Mouse (Mus musculus) mouse embryonic stem cell (cell line): Measurements from ENCODE around the gene Aim2.
"Not testable (repeated sequence)": the region's sequence is repeated elsewhere in the genome, so short reads cannot be mapped to it uniquely, and the experiment has no call there.

Experiments
- in situ Hi-C, 2 experiments: fragments of 300-500 bp; cut with MboI; formaldehyde crosslinking; loops; 1 replicate in 1 of 2; 3 replicates in 1 of 2; pipeline ENCODE4 v1.14.3; 2019 to 2020; ENCODE audit warnings: low sequenced_read_pairs in 2 of 2, low pct_unique_long_range_greater_than_20kb in 1 of 2, mixed read lengths in 1 of 2; ENCODE audit not compliant: unreplicated experiment in 1 of 2

The Aim2 gene

DNA sequence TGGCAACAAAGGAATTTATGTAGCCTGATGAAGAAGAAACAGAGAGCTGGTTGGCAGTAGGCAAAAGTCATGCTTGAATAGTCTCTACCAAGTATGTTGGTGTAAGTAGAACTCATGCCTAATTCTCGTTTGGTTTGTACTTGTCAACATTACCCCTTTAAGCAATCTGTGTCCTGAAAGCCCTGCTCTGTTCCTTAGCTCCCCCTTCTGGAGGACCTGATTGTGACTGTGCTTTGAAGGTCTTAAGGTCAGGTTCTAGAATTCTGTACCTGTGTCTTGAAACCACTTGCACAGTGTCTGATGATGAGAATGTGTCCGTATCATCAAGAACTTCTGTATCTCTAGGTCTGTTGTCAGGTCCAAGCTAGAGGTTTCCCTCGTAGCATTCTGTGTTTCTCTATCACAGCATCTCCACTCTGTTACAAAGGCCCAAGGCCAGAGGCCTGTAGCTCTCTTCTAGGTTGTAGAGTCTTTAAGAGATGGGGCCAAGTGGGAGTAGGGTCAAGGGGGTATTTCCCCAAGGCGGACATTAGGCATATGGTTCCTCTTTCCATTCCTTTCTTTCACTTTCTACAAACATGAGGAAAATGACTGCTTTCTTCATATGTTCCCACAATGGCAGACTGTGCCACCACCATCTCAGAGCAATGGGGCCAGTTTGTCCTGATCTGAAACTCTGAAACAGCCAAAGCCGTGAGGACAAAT, 79.5 kb downstream of the Aim2 start:
- in situ Hi-C loops = no loop called here

DNA sequence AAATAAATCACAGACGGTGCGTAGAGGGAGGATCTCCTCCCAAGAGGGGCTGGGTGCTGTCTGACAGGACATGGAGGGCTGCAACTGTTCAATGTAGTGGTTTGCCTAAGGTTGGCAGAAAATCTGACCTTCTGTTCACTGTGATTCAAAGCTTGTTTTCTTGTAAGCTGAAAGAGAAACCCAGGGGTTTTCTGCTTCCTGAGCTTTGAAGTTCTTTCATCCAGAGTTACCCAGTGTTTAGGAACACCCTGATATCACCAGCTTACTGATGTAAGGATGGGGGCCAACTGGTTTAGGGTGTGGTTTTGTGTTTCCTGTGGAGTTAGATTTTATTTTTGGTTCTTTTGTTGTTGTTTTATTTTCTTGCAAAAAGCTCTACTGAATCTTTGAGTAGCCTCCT, 81.7 kb downstream of the Aim2 start:
- in situ Hi-C loops = no loop called here

DNA sequence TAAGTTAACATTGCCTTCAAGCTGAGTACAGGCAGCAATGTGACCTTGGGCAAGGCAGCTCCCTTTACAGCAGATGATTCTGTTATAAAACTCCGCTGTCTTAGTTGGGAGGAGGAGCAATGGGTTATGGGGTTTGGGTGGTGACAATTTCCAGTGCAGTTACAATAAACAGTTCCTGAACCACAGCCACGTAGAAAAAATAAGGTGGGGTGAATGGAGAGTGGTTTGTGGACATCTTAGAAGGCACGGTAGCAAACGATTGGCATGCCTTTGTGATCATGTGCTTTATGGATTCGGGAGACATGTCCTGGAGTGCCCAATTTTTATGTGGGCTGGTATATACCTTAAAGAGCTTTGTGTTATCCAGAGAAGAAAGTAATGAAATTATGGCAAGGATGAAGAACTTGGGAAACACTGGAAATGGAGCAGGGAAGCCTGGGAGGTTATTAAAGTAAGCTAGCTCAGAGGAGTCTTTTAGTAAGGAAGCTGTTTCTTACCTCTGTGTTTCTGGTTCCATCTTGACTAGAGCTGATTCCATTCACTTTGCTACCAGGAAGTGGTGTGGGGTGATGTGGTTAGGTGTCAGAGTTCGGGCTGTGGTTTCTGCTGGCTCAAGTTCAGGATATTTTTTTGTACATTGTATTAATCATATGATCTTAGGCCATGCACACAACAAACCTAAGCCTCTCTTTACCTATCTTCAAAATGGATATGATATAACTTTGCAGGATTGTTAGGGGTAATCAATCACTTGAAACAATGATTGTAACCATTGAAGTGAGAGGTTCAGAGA, 86.7 kb downstream of the Aim2 start:
- in situ Hi-C loops = no loop called here

DNA sequence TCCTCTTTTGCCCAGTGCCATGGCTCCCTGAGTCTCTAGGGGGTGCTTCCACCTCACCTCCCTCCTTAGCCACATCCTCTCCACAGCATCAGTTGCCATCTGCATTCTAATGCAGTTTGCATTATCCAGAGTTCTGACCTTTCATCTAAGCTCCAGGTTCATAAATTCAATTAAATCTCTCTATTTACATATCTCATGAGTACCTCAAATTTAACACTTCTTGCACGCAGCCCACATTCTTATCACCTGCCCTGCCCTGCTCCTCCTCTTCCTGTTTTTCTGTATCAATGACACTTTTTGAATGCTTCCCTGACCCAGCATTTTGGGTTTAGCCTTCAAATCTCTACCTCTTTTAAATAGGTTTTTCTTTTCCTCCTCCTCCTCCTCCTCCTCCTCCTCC, 90.0 kb downstream of the Aim2 start:
- in situ Hi-C loops = no loop called here

DNA sequence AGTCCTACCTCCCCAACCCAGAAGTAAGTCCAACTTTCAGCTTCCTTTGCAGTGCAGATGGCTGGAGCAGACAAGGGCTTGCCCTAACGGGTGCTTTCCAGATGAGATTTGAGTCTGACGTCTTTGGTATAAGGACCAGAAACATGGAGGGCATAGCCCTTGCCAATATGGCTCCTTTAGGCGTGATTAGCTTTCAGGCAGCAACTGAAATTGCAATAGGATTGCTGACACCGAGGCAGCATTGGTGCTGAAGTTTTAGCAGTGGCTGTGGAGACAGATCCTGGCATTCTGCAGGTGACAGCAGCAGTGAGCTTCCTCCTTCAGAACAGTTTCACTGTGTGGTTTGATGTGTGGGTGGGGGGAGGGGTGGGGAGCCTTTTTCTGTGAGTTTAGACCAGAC, 90.5 kb downstream of the Aim2 start:
- in situ Hi-C loops = no loop called here

DNA sequence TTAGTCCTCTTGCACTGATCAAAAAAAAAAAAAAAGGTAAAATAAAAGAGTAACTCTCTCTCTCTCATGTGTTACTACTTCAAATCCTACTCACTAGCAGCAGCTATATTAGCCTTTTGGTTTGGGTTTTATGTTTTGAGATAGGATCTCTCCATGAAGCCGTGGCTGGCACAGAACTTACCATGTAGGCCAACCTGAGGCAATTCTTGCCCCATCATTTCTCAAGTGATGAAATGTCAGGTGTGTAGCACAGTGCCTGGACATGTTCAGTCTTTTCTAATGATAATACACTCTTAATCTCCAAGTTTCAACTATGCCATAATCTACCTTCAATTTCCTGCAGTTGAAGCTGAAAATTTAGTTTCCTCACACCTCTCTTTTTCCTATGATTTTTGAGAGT, 92.4 kb downstream of the Aim2 start:
- in situ Hi-C loops = no loop called here

DNA sequence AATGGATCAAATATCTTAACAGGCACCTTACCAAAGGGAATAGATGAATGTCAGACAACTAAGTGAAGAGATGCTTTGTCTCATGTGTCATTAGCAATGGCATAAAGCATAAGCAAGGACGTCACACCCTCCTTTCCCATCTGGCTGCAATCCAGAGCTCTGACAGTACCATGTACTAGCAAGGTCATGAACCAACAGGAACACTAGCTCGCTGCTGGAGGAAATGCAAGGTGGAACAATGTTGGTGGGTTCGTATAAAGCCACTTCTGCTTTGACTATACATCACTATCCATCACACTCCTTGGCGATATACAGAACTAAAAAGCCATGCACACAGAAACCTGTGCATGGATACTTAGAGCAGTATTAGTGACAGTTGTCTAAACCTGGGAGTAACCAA, 96.4 kb downstream of the Aim2 start:
- in situ Hi-C loops = no loop called here

DNA sequence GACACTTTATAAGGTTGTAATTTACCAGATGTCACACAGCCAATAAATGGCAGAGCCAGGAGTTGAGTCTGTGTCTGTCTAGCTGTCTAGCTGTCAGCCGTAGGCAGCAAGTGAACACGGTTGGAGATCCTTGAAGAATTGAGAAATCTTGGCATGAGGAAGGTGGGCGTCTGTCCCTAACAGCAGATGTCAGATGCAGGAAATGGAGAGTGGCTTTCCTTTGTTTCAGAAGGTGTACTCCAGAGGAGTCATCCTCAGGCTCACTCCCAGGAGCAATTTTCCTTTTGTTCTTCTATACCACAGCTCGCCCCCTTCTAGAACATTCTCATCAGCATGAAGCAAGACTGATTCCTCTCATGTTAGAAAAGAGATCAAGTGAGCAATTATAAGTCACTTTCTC, 99.9 kb downstream of the Aim2 start:
- in situ Hi-C loops = no loop called here

DNA sequence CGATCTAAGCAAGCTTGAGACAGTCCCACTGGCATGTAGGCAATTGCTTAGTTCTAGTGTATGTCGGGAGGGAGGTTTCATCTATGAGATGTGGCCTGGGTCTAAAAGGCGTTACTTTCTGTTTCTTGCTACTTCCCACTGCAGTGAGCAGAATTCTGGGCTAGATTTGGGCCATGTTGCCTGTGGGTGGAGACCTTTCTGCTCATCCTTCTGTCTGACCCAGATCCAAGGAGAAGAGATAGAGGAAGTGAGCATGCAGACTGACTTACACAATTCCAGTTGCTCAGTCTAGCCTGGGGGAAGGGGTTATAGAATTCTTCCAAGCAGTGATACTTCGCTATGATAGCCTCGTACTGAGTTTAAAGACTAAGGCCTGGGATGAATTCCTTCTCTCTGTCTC, 101.0 kb downstream of the Aim2 start:
- in situ Hi-C loops = no loop called here

DNA sequence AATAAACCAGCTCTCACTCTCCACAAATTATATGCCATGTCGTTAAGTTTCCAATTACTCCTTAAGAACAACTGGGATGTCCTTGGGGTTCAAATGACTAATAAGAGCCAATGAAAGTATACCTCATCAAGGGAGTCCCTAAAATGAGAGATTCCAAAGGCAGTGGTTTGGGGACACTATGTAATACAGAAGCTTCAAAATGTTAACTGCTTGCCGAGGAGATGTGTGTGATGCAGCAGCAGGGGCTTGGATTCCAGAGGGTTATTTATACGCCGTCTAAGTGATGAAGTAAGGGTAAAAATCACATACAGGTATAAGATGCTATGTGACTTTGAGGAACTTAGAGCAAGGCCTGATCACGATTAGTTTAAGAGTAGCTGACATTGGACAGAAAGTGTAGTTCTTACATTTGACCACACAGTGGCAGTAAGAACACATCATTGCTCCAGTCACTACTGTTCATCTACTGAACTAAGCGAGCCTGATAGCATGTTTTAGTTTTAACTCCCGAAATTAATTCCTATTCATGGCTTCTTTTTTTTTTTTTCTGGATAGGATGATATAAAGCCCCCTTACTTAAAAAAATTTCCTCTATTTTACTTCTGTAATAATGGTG, 105.6 kb downstream of the Aim2 start:
- in situ Hi-C loops = no loop called here

DNA sequence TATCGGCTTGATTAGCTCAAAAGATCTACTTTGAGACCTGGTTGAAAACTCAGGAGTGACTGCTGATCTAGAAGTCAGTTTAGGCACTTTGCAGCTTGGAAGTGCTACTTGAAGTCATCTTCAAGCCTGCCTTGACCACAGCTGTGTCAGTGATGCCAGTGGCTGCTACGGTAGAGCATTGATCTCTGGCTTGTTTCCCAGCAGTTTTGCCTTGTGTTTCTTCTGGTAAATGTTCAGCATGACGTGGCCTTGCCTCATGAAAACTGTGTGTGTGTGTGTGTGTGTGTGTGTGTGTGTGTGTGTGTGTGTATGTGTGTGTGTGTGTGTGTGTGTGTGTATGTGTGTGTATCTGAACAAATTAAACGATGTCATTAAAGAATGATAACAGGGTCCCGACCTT, 106.1 kb downstream of the Aim2 start:
- in situ Hi-C loops = no loop called here

DNA sequence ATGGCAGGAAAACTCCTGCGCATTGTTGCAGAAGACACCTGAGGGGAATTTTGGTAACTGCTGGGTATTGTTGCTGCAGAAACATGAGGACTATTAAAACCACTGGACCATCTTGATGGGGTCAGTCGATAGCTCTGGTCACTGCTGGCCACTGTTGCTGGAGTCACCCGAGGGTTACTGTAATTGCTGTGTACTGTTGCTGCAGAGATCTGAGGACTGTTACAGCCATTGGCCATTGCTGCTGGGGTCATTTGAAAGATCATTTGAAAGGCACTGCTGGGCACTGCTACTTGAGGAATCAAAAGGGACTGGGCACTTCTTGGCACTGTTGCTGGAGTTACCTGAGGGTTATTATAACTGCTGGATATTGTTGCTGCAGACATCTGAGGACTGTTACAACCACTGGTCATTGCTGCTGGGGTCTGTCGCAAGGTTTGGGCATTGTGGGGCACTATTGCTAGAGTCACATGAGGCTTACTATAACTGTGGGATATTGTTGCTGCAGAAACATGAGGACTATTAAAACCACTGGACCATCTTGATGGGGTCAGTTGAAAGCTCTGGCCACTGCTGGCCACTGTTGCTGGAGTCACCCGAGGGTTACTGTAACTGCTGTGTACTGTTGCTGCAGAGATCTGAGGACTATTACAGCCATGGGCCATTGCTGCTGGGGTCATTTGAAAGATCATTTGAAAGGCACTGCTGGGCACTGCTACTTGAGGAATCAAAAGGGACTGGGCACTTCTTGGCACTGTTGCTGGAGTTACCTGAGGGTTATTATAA, 129.9 kb downstream of the Aim2 start:
- in situ Hi-C loops = not testable (repeated sequence)

DNA sequence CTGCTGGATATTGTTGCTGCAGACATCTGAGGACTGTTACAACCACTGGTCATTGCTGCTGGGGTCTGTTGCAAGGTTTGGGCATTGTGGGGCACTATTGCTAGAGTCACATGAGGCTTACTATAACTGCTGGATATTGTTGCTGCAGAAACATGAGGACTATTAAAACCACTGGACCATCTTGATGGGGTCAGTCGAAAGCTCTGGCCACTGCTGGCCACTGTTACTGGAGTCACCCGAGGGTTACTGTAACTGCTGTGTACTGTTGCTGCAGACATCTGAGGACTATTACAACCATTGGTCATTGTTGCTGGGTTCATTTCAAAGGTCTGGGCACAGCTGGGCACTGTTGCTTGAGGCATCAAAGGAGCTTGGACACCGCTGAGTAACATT, 130.5 kb downstream of the Aim2 start:
- in situ Hi-C loops = not testable (repeated sequence)

DNA sequence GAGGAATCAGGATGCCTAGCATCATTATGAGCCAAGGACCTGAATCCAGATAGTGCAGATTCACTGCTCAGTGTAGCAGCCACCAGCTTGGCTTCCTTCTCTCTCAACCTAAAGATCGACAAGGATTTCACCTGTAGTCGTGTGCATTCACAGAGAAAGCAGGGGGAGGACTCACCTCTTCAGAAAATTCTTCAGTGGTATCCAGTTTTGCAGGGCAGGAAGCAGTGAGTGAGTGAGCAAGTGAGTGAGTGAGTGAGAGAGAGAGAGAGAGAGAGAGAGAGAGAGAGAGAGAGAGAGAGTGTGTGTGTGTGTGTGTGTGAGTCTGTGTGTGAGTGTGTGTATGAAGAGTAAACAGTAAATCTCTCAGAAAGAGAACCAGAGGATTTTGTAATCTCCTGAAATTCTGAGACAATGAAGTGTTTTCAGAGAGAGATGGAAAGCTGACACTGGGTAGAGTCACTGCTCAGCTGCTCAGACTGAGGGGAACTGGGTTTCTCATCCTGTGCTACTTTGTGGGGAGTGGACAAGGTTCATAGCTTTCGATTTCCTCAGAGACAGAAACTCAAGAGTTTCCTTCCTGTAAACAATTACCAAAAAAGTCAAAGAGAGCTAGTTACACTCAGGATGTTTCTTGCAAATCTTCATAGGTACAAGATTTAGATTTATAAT, 140.3 kb downstream of the Aim2 start, which contains the start of gene Ifi206:
TSS of gene Ifi206 (minus strand) at position 230 of the 669 bp plus-strand sequence.
- in situ Hi-C loops = not testable (repeated sequence)

DNA sequence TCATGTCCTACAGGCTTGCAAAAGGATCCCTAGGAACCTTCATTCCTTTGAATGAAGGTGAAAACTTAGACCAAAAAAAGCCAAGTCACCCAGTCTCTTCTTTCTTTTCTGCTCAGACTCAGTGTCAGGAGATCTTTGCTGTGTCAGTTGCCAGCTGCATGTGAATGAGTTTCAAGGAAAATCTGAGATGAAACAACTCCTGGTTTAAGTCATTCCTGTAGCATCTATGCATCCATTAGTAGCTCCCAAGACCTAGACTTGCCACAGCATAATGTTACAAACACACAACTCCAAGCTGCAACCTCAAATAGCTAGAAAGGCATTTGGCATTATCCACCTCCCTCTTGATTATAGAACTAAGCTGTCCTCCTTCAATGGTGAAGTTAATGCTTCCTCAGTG, 140.8 kb downstream of the Aim2 start:
- in situ Hi-C loops = not testable (repeated sequence)

DNA sequence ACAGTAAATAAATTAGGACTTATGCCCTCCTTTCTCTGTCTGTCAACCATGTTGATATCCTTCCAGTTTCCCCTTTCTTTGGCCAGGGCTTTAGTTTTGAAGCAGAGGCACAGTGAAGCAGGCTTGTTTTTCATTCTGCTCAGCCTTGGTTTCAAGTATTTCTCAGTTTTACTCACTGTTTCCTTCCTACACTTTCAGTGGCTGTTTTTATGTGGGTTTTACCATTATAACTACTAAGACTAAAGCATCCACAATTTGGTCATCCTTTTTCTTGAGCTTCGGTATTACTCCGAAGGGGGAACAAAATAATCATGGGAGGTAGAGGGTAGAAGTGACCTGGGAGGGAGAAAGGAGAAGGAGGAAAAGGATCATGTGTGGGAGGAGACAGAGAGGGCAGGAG, 159.9 kb downstream of the Aim2 start:
- in situ Hi-C loops = not testable (repeated sequence)
